Mouse (Mus musculus): ENCODE results near the gene Tm9sf4. TPM values are rescaled to one million over a fixed set of nuclear protein-coding genes. Genes with fewer than 3 reads are reported as not detected.

Tm9sf4 gene
- polyA plus RNA-seq, 2 experiments: 73.4 to 100 TPM

GRCm38 (mm10) chr2:153147236-153147635 is 13.9 kb upstream of the Tm9sf4 start:
- Histone ChIP-seq H3K4me1 (ENCODE audit: control insufficient read depth, insufficient read depth, low read length) (no peaks in the 10 kb centered on the region), H3K9ac (ENCODE audit: low read depth, low read length, severe bottlenecking) (no peak overlapping the region), H3K9me3 (ENCODE audit: control insufficient read depth, low read length) (no peaks in the 10 kb centered on the region), H3K27me3 (ENCODE audit: control insufficient read depth, insufficient read depth, low read length) (no peaks in the 10 kb centered on the region), H3K36me3 (ENCODE audit: control insufficient read depth, insufficient read depth, low read length) (no peaks in the 10 kb centered on the region), H3K4me3 (replicated peaks; ENCODE audit: low read length) (no peak overlapping the region), H3K4me2 (replicated peaks; ENCODE audit: low read depth, low read length, severe bottlenecking) (no peak overlapping the region), H3K27ac (replicated peaks; ENCODE audit: low read depth, low read length) (no peak overlapping the region)
- no peak for TF ChIP-seq POLR2A (IDR thresholded peaks at IDR 0.05; ENCODE audit: borderline replicate concordance, extremely low read depth, insufficient read depth, insufficient read length)
- DNase-seq (ENCODE audit: low spot score) (no peak), ATAC-seq (ENCODE audit: low FRiP score, low read depth) (no peak)
- WGBS: 72% methylated on average over 3 of the region's 3 CpGs

GRCm38 (mm10) chr2:153147715-153148114 is 13.4 kb upstream of the Tm9sf4 start:
- no peaks in the 10 kb centered on the region for H3K4me1 ChIP-seq (ENCODE audit: control insufficient read depth, insufficient read depth, low read length)
- DNase-seq (ENCODE audit: low spot score) (peak; percentile 54), ATAC-seq (ENCODE audit: low FRiP score, low read depth) (no peak)
- no peak for TF ChIP-seq POLR2A (IDR thresholded peaks at IDR 0.05; ENCODE audit: borderline replicate concordance, extremely low read depth, insufficient read depth, insufficient read length)
- no peak overlapping the region for H3K27ac ChIP-seq (replicated peaks; ENCODE audit: low read depth, low read length)
- H3K36me3 ChIP-seq (ENCODE audit: control insufficient read depth, insufficient read depth, low read length): no peaks in the 10 kb centered on the region
- no peak overlapping the region for H3K4me3 ChIP-seq (replicated peaks; ENCODE audit: low read length)
- no peak overlapping the region for H3K9ac ChIP-seq (ENCODE audit: low read depth, low read length, severe bottlenecking)
- no peak overlapping the region for H3K4me2 ChIP-seq (replicated peaks; ENCODE audit: low read depth, low read length, severe bottlenecking)
- no peaks in the 10 kb centered on the region for H3K27me3 ChIP-seq (ENCODE audit: control insufficient read depth, insufficient read depth, low read length)
- 14% methylated on average over 3 of the region's 3 CpGs for WGBS
- no peaks in the 10 kb centered on the region for H3K9me3 ChIP-seq (ENCODE audit: control insufficient read depth, low read length)

GRCm38 (mm10) chr2:153149742-153150141 is 11.4 kb upstream of the Tm9sf4 start:
- no peaks in the 10 kb centered on the region for H3K27me3 ChIP-seq (ENCODE audit: control insufficient read depth, insufficient read depth, low read length)
- 76% methylated on average over 3 of the region's 3 CpGs for WGBS
- H3K9ac ChIP-seq (ENCODE audit: low read depth, low read length, severe bottlenecking): no peak overlapping the region
- no peak overlapping the region for H3K27ac ChIP-seq (replicated peaks; ENCODE audit: low read depth, low read length)
- no peaks in the 10 kb centered on the region for H3K36me3 ChIP-seq (ENCODE audit: control insufficient read depth, insufficient read depth, low read length)
- DNase-seq (ENCODE audit: low spot score) (no peak), ATAC-seq (ENCODE audit: low FRiP score, low read depth) (no peak)
- H3K4me2 ChIP-seq (replicated peaks; ENCODE audit: low read depth, low read length, severe bottlenecking): no peak overlapping the region
- no peaks in the 10 kb centered on the region for H3K9me3 ChIP-seq (ENCODE audit: control insufficient read depth, low read length)
- no peak overlapping the region for H3K4me3 ChIP-seq (replicated peaks; ENCODE audit: low read length)
- no peaks in the 10 kb centered on the region for H3K4me1 ChIP-seq (ENCODE audit: control insufficient read depth, insufficient read depth, low read length)
- no peak for TF ChIP-seq POLR2A (IDR thresholded peaks at IDR 0.05; ENCODE audit: borderline replicate concordance, extremely low read depth, insufficient read depth, insufficient read length)

GRCm38 (mm10) chr2:153151026-153151425 is 10.1 kb upstream of the Tm9sf4 start:
- H3K27ac ChIP-seq (replicated peaks; ENCODE audit: low read depth, low read length): no peak overlapping the region
- H3K4me2 ChIP-seq (replicated peaks; ENCODE audit: low read depth, low read length, severe bottlenecking): no peak overlapping the region
- H3K9me3 ChIP-seq (ENCODE audit: control insufficient read depth, low read length): no peaks in the 10 kb centered on the region
- H3K9ac ChIP-seq (ENCODE audit: low read depth, low read length, severe bottlenecking): no peak overlapping the region
- no peaks in the 10 kb centered on the region for H3K4me1 ChIP-seq (ENCODE audit: control insufficient read depth, insufficient read depth, low read length)
- WGBS: 73% methylated on average over 7 of the region's 7 CpGs
- DNase-seq (ENCODE audit: low spot score) (no peak), ATAC-seq (ENCODE audit: low FRiP score, low read depth) (no peak)
- H3K27me3 ChIP-seq (ENCODE audit: control insufficient read depth, insufficient read depth, low read length): no peaks in the 10 kb centered on the region
- no peak for TF ChIP-seq POLR2A (IDR thresholded peaks at IDR 0.05; ENCODE audit: borderline replicate concordance, extremely low read depth, insufficient read depth, insufficient read length)
- H3K4me3 ChIP-seq (replicated peaks; ENCODE audit: low read length): no peak overlapping the region
- H3K36me3 ChIP-seq (ENCODE audit: control insufficient read depth, insufficient read depth, low read length): no peaks in the 10 kb centered on the region

GRCm38 (mm10) chr2:153151926-153152665 is 9.0 kb upstream of the Tm9sf4 start:
- WGBS: 72% methylated on average over 8 of the region's 8 CpGs
- no peak overlapping the region for H3K4me3 ChIP-seq (replicated peaks; ENCODE audit: low read length)
- H3K9me3 ChIP-seq (ENCODE audit: control insufficient read depth, low read length): no peaks in the 10 kb centered on the region
- H3K4me2 ChIP-seq (replicated peaks; ENCODE audit: low read depth, low read length, severe bottlenecking): no peak overlapping the region
- no peaks in the 10 kb centered on the region for H3K4me1 ChIP-seq (ENCODE audit: control insufficient read depth, insufficient read depth, low read length)
- H3K9ac ChIP-seq (ENCODE audit: low read depth, low read length, severe bottlenecking): no peak overlapping the region
- H3K27ac ChIP-seq (replicated peaks; ENCODE audit: low read depth, low read length): no peak overlapping the region
- no peak for DNase-seq (ENCODE audit: low spot score)
- no peaks in the 10 kb centered on the region for H3K27me3 ChIP-seq (ENCODE audit: control insufficient read depth, insufficient read depth, low read length)
- TF ChIP-seq POLR2A (IDR thresholded peaks at IDR 0.05; ENCODE audit: borderline replicate concordance, extremely low read depth, insufficient read depth, insufficient read length): no peak
- ATAC-seq (ENCODE audit: low FRiP score, low read depth): no peak
- H3K36me3 ChIP-seq (ENCODE audit: control insufficient read depth, insufficient read depth, low read length): no peaks in the 10 kb centered on the region
